Mouse (Mus musculus) C2C12 (cell line): ENCODE measurements around the gene Enah. TPM values are rescaled to one million over a fixed set of nuclear protein-coding genes. Genes with fewer than 3 reads are reported as not detected.

Source experiments
- H3K27me3 ChIP-seq: one replicate; pipeline ENCODE4 v1.6.1; 2011; ENCODE audit not compliant: control insufficient read depth, insufficient read depth, insufficient read length
- H3K36me3 ChIP-seq: one replicate; pipeline ENCODE4 v1.6.1; 2011; ENCODE audit not compliant: control insufficient read depth, insufficient read depth
- H3K4me3 ChIP-seq: one replicate; pipeline ENCODE4 v1.5.1; 2011; ENCODE audit warnings: mild to moderate bottlenecking, control low read depth; ENCODE audit not compliant: poor library complexity, insufficient read depth, severe bottlenecking
- H3K79me2 ChIP-seq: one replicate; pipeline ENCODE4 v1.6.1; 2011; ENCODE audit not compliant: control insufficient read depth, insufficient read depth
- H3K79me3 ChIP-seq: one replicate; pipeline ENCODE4 v1.6.1; 2011; ENCODE audit warnings: low read depth, control low read depth
- H3ac ChIP-seq: one replicate; pipeline ENCODE3; 2011; ENCODE audit warnings: low read depth; ENCODE audit not compliant: control insufficient read depth, insufficient read length
- CEBPB ChIP-seq: IDR thresholded peaks from one replicate; pipeline ENCODE4 v1.6.1; 2011; ENCODE audit warnings: low read depth, mild to moderate bottlenecking, control low read depth, moderate library complexity
- CTCF ChIP-seq: IDR thresholded peaks from one replicate; pipeline ENCODE4 v1.5.1; 2011; ENCODE audit not compliant: control insufficient read depth, insufficient read depth, insufficient read length
- FOSL1 ChIP-seq: IDR thresholded peaks from one replicate; pipeline ENCODE4 v1.8.0; 2011; ENCODE audit warnings: mild to moderate bottlenecking, low read length; ENCODE audit not compliant: poor library complexity, insufficient read depth, severe bottlenecking
- MAX ChIP-seq: IDR thresholded peaks from one replicate; pipeline ENCODE4 v1.6.1; 2011; ENCODE audit warnings: mild to moderate bottlenecking, control low read depth
- MYOD1 ChIP-seq: IDR thresholded peaks from one replicate; pipeline ENCODE4 v1.6.1; 2011; ENCODE audit warnings: low read depth; ENCODE audit not compliant: control insufficient read depth, insufficient read length
- MYOG ChIP-seq: IDR thresholded peaks from one replicate; pipeline ENCODE4 v1.6.1; 2011; ENCODE audit not compliant: control insufficient read depth, insufficient read length; ENCODE audit errors: extremely low read depth
- USF1 ChIP-seq: IDR thresholded peaks from one replicate; pipeline ENCODE4 v1.6.1; 2011; ENCODE audit warnings: low read depth, mild to moderate bottlenecking, control low read depth, moderate library complexity
- polyA plus RNA-seq: library from polyadenylated mRNA; unstranded; fragments of >200 nt; fragmentation: generic; extraction: Trizol; gene quantifications from one replicate; pipeline ENCODE4 v1.2.1, GENCODE M21; 2012; ENCODE audit warnings: missing spikeins

The Enah gene
- polyA plus RNA-seq, 1 experiment = 12.7 TPM

DNA sequence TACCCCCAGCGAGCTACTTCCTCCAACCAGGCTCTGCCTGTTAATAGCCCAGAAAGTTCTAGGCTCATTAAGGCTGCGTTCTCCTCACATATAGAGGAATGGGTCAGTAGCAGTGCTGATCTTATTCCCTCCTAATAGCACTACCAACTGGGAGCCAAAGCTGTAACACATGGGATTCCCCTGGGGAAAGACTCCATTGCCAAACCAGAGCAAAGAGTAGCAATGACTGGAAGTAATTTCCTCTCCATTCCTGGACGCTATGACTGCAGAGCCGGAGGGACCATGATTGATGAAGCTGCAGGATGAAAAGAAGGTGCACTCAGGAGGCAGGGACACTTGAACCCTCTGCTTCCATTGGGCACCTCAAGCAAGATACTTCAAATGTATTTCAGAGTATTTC, 169.3 kb downstream of the Enah start:
- H3K36me3 ChIP-seq = no peaks in the 10 kb centered on the region
- H3K79me3 ChIP-seq = no peaks in the 10 kb centered on the region

DNA sequence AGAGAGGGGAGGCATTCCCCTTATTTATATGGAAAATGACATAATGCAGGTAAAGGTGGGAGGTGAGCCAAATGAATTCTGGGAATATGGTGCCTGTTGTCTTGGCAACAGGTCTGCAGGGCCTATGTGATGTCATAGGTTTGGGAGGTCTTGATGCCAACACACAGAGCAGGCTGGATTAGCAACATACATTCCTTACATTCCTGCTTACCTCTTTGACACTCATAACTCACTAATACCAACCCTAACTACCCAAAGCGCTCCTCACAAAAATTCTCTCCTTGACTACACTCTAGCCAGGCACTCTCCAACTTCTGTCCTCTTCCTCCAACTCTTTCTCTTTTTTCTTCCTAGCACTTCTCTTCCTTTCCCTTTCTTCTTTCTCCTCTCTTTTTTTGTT, 171.6 kb downstream of the Enah start:
- H3K4me3 ChIP-seq = no peak overlapping the region
- no peaks in the 10 kb centered on the region for H3K27me3 ChIP-seq
- TF ChIP-seq MYOG (no peak), FOSL1 (no peak), CTCF (no peak), MYOD1 (no peak), MAX (no peak), USF1 (no peak), CEBPB (no peak)
- H3K36me3 ChIP-seq = no peaks in the 10 kb centered on the region
- no peak overlapping the region for H3ac ChIP-seq
- H3K79me2 ChIP-seq = no peaks in the 10 kb centered on the region
- H3K79me3 ChIP-seq = no peaks in the 10 kb centered on the region

More for the DNA sequence above, 169.3 kb downstream of the Enah start:
- no peak overlapping the region for H3ac ChIP-seq
- no peaks in the 10 kb centered on the region for H3K79me2 ChIP-seq
- H3K27me3 ChIP-seq = no peaks in the 10 kb centered on the region
- H3K4me3 ChIP-seq = no peak overlapping the region
- TF ChIP-seq FOSL1 (no peak), MYOD1 (no peak), MAX (no peak), CTCF (no peak), USF1 (no peak), CEBPB (no peak), MYOG (no peak)

DNA sequence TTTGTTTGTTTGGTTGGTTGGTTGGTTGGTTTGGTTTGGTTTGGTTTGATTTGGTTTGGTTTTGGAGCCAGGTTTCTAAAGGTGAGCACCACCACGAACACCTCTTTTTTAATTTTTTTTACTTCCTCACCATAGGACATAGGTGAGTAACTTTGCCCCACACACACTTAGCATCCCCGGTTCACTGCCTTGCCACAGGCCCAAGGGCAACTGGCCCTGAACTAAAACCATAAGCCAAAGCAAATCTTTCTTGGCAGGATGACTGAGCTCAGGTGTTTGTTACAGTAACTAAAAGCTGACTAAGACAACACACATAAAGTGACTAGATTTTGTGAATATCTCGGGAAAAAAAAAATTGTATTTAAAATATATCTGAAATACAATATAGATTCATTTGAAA, 172.4 kb downstream of the Enah start:
- Histone ChIP-seq H3K36me3 (no peaks in the 10 kb centered on the region), H3K79me2 (no peaks in the 10 kb centered on the region)

More for the DNA sequence above, 172.4 kb downstream of the Enah start:
- TF ChIP-seq FOSL1 (no peak), CEBPB (no peak), USF1 (no peak), MAX (no peak), MYOD1 (no peak), CTCF (no peak), MYOG (no peak)
- Histone ChIP-seq H3K27me3 (no peaks in the 10 kb centered on the region), H3K4me3 (no peak overlapping the region), H3ac (no peak overlapping the region), H3K79me3 (no peaks in the 10 kb centered on the region)

Other genes with a start within 250 kb of the Enah start
- 31.5 TPM for gene Lbr, start 176.9 kb downstream of the Enah start, polyA plus RNA-seq
- 77.3 TPM for gene Srp9, start 104.7 kb upstream of the Enah start, polyA plus RNA-seq
- gene Vmn1r1, start 144.5 kb upstream of the Enah start, polyA plus RNA-seq = not detected